Mouse (Mus musculus) right cerebral cortex, postnatal 10 days (tissue): ENCODE results near the gene Kir3dl2.
"Not testable (repeated sequence)": the region's sequence is repeated elsewhere in the genome, so short reads cannot be mapped to it uniquely, and the experiment has no call there.

Experiments
- DNase-seq, 2 experiments: peaks; one replicate each; pipeline ENCODE4 v3.0.0; 2021; ENCODE audit warnings: low spot score in 2 of 2

Kir3dl2 gene

DNA sequence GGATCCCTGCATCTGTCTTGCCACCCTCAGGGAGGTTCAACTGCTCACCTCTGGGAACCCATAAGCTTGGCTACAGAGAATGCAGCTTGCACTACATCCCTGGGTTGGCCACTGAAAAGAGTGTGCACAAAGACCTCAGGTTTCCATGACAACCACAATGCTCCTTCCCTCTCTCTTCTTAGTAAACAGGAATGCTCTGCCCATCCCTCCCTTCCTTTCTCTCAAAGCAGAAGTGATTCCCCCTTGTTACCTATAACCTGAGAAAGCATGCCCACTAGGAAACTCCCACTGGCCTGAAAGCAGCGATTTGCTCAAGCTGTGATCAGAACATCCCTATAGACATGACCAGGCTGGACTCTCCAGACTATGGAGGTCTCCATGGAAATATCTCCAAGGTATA lies at the start of gene Kir3dl2:
Kir3dl2 (minus strand) TSS at position 101 of the 400 bp plus-strand sequence.
- DNase-seq, result peak in 1 of 2 experiments; percentile 17

DNA sequence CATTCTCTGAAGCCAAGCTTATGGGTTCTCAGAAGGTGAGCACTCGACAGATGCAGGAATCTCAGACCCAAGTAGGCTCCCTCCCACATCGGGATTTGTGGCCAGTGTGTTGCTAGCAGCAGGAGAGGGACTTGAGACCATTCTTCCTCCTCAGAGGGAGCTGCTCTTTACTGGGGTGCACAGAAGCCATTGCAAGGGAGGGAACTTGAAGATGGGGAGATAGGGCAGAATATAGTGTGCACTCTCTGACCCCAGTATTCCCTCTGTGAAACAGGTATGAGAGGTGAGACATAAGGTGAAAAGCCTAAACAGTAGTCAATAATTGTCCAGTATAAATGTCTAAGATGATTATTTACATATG lies 47.0 kb upstream of the Kir3dl2 start:
- DNase-seq, result no peak

DNA sequence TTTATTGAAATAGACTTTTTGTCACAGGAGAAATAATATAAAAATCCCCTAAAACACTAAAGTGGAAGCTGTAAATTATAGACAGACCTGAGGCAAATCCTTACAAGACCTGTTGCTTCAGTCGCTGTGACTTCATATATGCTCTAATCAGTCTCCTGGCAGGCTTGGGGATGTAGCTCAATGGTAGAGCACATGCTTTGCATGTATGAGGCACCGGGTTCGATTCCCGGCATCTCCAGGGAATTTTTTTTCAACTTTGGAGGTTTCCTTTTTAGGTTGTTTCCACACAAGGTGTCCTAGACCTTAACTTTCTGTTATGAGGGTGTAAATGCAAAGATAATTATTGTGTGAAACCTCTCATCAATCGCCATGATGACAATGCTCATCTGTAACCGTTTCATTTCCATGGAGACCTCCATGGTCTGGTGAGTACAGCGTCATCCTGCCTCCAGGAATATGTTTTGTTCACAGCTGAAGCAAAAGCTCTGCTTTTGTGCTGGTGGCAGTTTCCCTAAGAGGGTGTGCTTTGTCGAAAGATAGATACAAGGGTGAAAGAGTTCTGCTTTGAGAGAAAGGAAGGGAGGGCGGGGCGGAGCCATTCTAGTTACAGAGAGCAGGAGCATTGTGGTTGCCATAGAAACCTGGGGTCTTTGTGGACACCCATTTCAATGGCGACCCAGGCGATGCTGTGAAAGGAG lies 46.5 kb upstream of the Kir3dl2 start, which contains the start of gene Tceal3:
Tceal3 (plus strand) TSS at position 644 of the 698 bp plus-strand sequence.
- DNase-seq, result peak; percentile 72 to 83

DNA sequence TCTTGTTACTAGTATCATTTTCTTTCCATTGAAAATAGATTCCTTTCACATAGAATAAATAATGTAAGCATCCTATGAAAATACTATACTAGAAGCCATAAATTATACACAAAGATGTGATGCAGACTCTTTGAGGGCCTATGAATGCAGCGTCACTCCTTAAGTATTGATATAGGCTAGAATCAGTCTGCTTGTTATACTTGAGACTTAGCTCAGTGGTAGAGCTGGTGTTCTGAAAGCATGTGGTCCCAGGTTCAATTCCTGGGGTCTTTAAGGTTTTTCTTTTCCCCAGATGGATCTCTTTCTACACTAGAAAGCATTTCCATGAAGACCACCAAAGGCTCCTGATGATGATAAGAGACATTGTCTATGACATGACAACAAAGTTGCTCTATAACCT lies 40.8 kb upstream of the Kir3dl2 start:
- no peak for DNase-seq

DNA sequence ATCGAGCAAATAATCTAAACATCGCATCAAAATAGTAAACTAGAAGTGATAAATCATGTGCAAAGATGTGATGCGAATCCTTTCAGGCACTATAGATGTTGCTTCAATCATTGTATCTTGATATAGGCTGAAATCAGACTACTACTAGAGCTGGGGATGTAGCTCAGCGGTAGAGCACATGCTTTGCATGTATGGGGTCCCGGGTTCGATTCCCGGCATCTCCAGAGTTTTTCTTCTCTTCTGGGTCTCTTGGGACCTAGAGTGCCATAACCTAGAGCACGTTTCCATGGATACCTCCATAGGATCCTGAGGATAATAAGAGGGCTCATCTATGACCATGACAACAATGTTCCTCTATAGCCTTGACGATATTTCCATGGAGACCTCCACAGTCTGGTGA lies 25.2 kb upstream of the Kir3dl2 start:
- DNase-seq, result not testable (repeated sequence)

DNA sequence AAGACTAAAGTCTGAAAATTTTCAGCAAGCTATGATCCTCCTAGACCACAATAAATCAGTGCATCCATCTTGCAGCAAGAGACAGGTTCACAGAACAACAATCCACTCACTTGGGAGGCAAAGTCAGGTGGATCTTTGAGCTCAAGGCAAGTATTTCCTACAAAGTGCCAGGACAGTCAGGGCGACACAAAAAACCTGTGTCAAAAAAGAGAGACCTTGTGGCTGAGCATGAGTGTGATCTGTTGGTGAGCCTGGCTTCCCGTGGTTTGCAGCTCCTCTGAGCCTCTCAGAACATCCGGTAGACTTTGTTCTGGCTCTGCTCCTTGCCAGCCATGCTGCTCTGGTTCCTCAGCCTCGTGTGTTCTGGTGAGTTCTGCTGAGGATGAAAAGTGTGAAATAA lies 26.2 kb downstream of the Kir3dl2 start, which contains the start of gene Kir3dl1:
Kir3dl1 (plus strand) TSS at position 301 of the 400 bp plus-strand sequence.
- not testable (repeated sequence) for DNase-seq
